Mouse (Mus musculus) kidney, embryonic 14.5 days (tissue): ENCODE data around the gene Srebf2. TPM values are rescaled to one million over a fixed set of nuclear protein-coding genes. Genes with fewer than 3 reads are reported as not detected.

Source experiments
- ATAC-seq: fragments of 200-750 bp; cut with Nextera tagmentation; 2 replicates; pipeline ENCODE4 v1.8.0; 2017; ENCODE audit warnings: moderate number of reproducible peaks, mild to moderate bottlenecking, moderate TSS enrichment, moderate library complexity; ENCODE audit not compliant: low FRiP score, low TSS enrichment
- H3K27ac ChIP-seq: fragments of 300-500 bp; sonication (generic); 2 replicates; pipeline ENCODE4 v1.5.1; 2014; ENCODE audit warnings: low read depth, mild to moderate bottlenecking, low read length, moderate library complexity, mixed read lengths
- H3K27me3 ChIP-seq: fragments of 300-500 bp; sonication (generic); 2 replicates; pipeline ENCODE4 v1.6.1; 2014; ENCODE audit warnings: mild to moderate bottlenecking, low read length; ENCODE audit not compliant: control insufficient read depth, insufficient read depth
- H3K36me3 ChIP-seq: fragments of 300-500 bp; sonication (generic); 2 replicates; pipeline ENCODE4 v1.6.1; 2014; ENCODE audit warnings: low read length, mixed read lengths; ENCODE audit not compliant: control insufficient read depth, insufficient read depth
- H3K4me1 ChIP-seq: fragments of 300-500 bp; sonication (generic); 2 replicates; pipeline ENCODE4 v1.6.1; 2014; ENCODE audit warnings: low read length, mixed read lengths; ENCODE audit not compliant: control insufficient read depth, insufficient read depth
- H3K4me2 ChIP-seq: fragments of 300-500 bp; sonication (generic); replicated peaks from 2 replicates; pipeline ENCODE4 v1.6.1; 2014; ENCODE audit warnings: low read depth, mild to moderate bottlenecking, low read length
- H3K4me3 ChIP-seq: fragments of 300-500 bp; sonication (generic); 2 replicates; pipeline ENCODE4 v1.5.1; 2014; ENCODE audit warnings: mild to moderate bottlenecking, low read length
- H3K9ac ChIP-seq: fragments of 300-500 bp; sonication (generic); 2 replicates; pipeline ENCODE4 v1.6.1; 2014; ENCODE audit warnings: low read depth, mild to moderate bottlenecking, low read length, moderate library complexity
- H3K9me3 ChIP-seq: fragments of 300-500 bp; sonication (generic); 2 replicates; pipeline ENCODE4 v1.6.1; 2016; ENCODE audit warnings: low read length; ENCODE audit not compliant: control insufficient read depth
- WGBS: fragments of 180-500 bp; shearing (Covaris S2); extraction: QIAGEN DNeasy Blood & Tissue Kit; methylation state at CpG from one replicate; pipeline ENCODE4 v1.1.7; 2014; 5-methylcytosine and 5-hydroxymethylcytosine counted together
- microRNA counts: library from miRNA; unstranded; fragments of <30 nt; microRNA quantifications from one replicate; lab custom pipeline; 2017
- microRNA-seq: library from miRNA; unstranded; fragments of <30 nt; microRNA quantifications from one replicate; pipeline ENCODE4, GENCODE M21; 2016
- polyA plus RNA-seq: library from polyadenylated mRNA; unstranded; fragments of >200 nt; fragmentation: Nextera tagmentation; extraction: Ambion mirVana; gene quantifications from 2 replicates; pipeline ENCODE4 v1.2.1, GENCODE M21; 2014

The Srebf2 gene
- polyA plus RNA-seq, 1 experiment from 2014 or later: 114 TPM

- ATAC-seq: no peak
- H3K4me1 ChIP-seq: peaks cover 10% of the 10 kb centered on the region; the same call in 1 of the 2 replicates
- no peaks in the 10 kb centered on the region; the same call in 1 of the 2 replicates for H3K9me3 ChIP-seq
- H3K4me2 ChIP-seq: no peak overlapping the region
- H3K27me3 ChIP-seq: no peaks in the 10 kb centered on the region
- no peak overlapping the region for H3K27ac ChIP-seq
- no peak overlapping the region for H3K9ac ChIP-seq
- 77% methylated on average over 3 of the region's 3 CpGs for WGBS
- no peaks in the 10 kb centered on the region for H3K36me3 ChIP-seq
- no peak overlapping the region for H3K4me3 ChIP-seq
These were observed 100.3 kb downstream of the Srebf2 start for GRCm38 (mm10) chr15:82247131-82247776.

- 96% methylated on average over 3 of the region's 3 CpGs for WGBS
- H3K27ac ChIP-seq: no peak overlapping the region
- ATAC-seq: no peak
These were observed 104.6 kb downstream of the Srebf2 start for GRCm38 (mm10) chr15:82251579-82251978.

GRCm38 (mm10) chr15:82252097-82252496 lies 105.1 kb downstream of the Srebf2 start, which contains the start of gene 1500009C09Rik:
TSS of gene 1500009C09Rik (plus strand) at chr15:82252397.
- Histone ChIP-seq H3K27me3 (no peaks in the 10 kb centered on the region), H3K9ac (no peak within 1 kb of the TSS), H3K4me3 (no peak within 1 kb of the TSS), H3K27ac (no peak within 1 kb of the TSS), H3K9me3 (no peaks in the 10 kb centered on the region; the same call in 1 of the 2 replicates), H3K4me2 (no peak within 1 kb of the TSS), H3K36me3 (no peaks in the 10 kb centered on the region), H3K4me1 (no peaks in the 10 kb centered on the region)
- no peak for ATAC-seq
- WGBS: 94% methylated on average over 6 of the region's 6 CpGs

More at GRCm38 (mm10) chr15:82251579-82251978, 104.6 kb downstream of the Srebf2 start:
- no peaks in the 10 kb centered on the region for H3K4me1 ChIP-seq
- no peaks in the 10 kb centered on the region for H3K36me3 ChIP-seq
- H3K27me3 ChIP-seq: no peaks in the 10 kb centered on the region
- no peaks in the 10 kb centered on the region; the same call in 1 of the 2 replicates for H3K9me3 ChIP-seq
- H3K9ac ChIP-seq: no peak overlapping the region
- H3K4me3 ChIP-seq: no peak overlapping the region
- H3K4me2 ChIP-seq: no peak overlapping the region

MicroRNA genes within 50 kb of the gene (microRNA counts, 519-probe panel; counts per million panel counts)
- microRNA mmu-miR-33 (lab: Ali Mortazavi, UCI): 3,405 counts per million, percentile 14 among the panel's probes with 10 or more counts

Small RNA genes lying within 50 kb of the gene (microRNA-seq; reads per million reads assigned to microRNA genes)
- gene Mir33: 65.4 reads per million, percentile 48 among the genes with 10 or more reads in this experiment

Other genes with a start within 250 kb of the Srebf2 start
- gene Polr3h, start 220.9 kb upstream of the Srebf2 start, polyA plus RNA-seq: 76.5 and 78.9 TPM in 2 replicates
- 17.5 and 28.1 TPM in 2 replicates for gene Csdc2, start 210.4 kb upstream of the Srebf2 start, polyA plus RNA-seq
- gene Pmm1, start 186.3 kb upstream of the Srebf2 start, polyA plus RNA-seq: 28.3 and 33.0 TPM in 2 replicates
- not detected in 2 replicates for gene 1700029P11Rik, start 166.6 kb upstream of the Srebf2 start, polyA plus RNA-seq
- gene Xrcc6, start 159.3 kb upstream of the Srebf2 start, polyA plus RNA-seq: 71.9 and 87.6 TPM in 2 replicates
- gene Desi1, start 113.3 kb upstream of the Srebf2 start, polyA plus RNA-seq: 18.9 and 33.0 TPM in 2 replicates
- gene Snu13, start 99.6 kb upstream of the Srebf2 start, polyA plus RNA-seq: 342 and 399 TPM in 2 replicates
- not detected in 2 replicates for gene 4930407I10Rik, start 88.0 kb upstream of the Srebf2 start, polyA plus RNA-seq
- 0.07 TPM in 1 of 2 replicates, not detected in the other for gene Mei1, start 77.2 kb upstream of the Srebf2 start, polyA plus RNA-seq
- gene Ccdc134, start 19.3 kb upstream of the Srebf2 start, polyA plus RNA-seq: 12.8 and 19.6 TPM in 2 replicates
- gene Shisa8, start 65.6 kb downstream of the Srebf2 start, polyA plus RNA-seq: 0.80 and 1.1 TPM in 2 replicates
- 0.12 and 0.13 TPM in 2 replicates for gene Tnfrsf13c, start 77.2 kb downstream of the Srebf2 start, polyA plus RNA-seq
- 83.3 and 116 TPM in 2 replicates for gene Cenpm, start 97.6 kb downstream of the Srebf2 start, polyA plus RNA-seq
- gene 1500009C09Rik, start 105.2 kb downstream of the Srebf2 start, polyA plus RNA-seq: not detected in 2 replicates
- gene Sept3, start 127.7 kb downstream of the Srebf2 start, polyA plus RNA-seq: 8.6 and 15.8 TPM in 2 replicates
- gene Wbp2nl, start 151.8 kb downstream of the Srebf2 start, polyA plus RNA-seq: 0.23 and 0.65 TPM in 2 replicates
- gene Naga, start 191.7 kb downstream of the Srebf2 start, polyA plus RNA-seq: 43.6 and 57.3 TPM in 2 replicates
- 4.7 and 8.9 TPM in 2 replicates for gene Pheta2, start 191.8 kb downstream of the Srebf2 start, polyA plus RNA-seq
- gene Smdt1, start 191.8 kb downstream of the Srebf2 start, polyA plus RNA-seq: 276 and 306 TPM in 2 replicates
- gene Ndufa6, start 207.1 kb downstream of the Srebf2 start, polyA plus RNA-seq: 396 and 553 TPM in 2 replicates
- gene Cyp2d22, start 233.1 kb downstream of the Srebf2 start, polyA plus RNA-seq: 7.0 and 8.2 TPM in 2 replicates
- gene Cyp2d11, start 246.8 kb downstream of the Srebf2 start, polyA plus RNA-seq: not detected in 2 replicates